Mouse (Mus musculus) CH12.LX (cell line): ENCODE data around the gene Slc32a1. TPM values are rescaled to one million over a fixed set of nuclear protein-coding genes. Genes with fewer than 3 reads are reported as not detected.

Experiments
- DNase-seq: peaks from one replicate; pipeline ENCODE4 v3.0.0-alpha.2; 2013; ENCODE audit errors: extremely low read depth
- H3K27ac ChIP-seq: 2 replicates; pipeline ENCODE4 v1.5.1; 2012; ENCODE audit warnings: low read depth, mild to moderate bottlenecking, control low read depth, moderate library complexity; ENCODE audit not compliant: insufficient read depth
- H3K27me3 ChIP-seq: replicated peaks from 2 replicates; pipeline ENCODE3; 2012; ENCODE audit warnings: inconsistent platforms
- H3K36me3 ChIP-seq, 2 experiments: replicated peaks in 1 of 2; 2 replicates each; pipeline versions ENCODE3 to v1.6.1; 2012; ENCODE audit warnings: inconsistent platforms in 1 of 2, low read length in 1 of 2, mild to moderate bottlenecking in 1 of 2, mixed read lengths in 1 of 2, moderate library complexity in 1 of 2; ENCODE audit not compliant: control insufficient read depth in 1 of 2, insufficient read depth in 1 of 2
- H3K4me1 ChIP-seq, 2 experiments: 2 replicates each; pipeline ENCODE4 v1.6.1; 2012; ENCODE audit warnings: inconsistent platforms in 1 of 2, moderate library complexity in 1 of 2; ENCODE audit not compliant: insufficient read depth in 2 of 2, control insufficient read depth in 1 of 2
- H3K4me2 ChIP-seq: 2 replicates; pipeline ENCODE4 v1.6.1; 2012; ENCODE audit warnings: low read depth, mild to moderate bottlenecking, control low read depth; ENCODE audit not compliant: poor library complexity, insufficient read depth, severe bottlenecking
- H3K4me3 ChIP-seq, 3 experiments: fragments of 150-350 bp in 1 of 3; sonication (generic) in 1 of 3; replicated peaks in 1 of 3; 2 replicates each; pipeline versions ENCODE3 to v1.5.1; 2011 to 2012; ENCODE audit warnings: low read depth in 2 of 3, low read length in 2 of 3, mild to moderate bottlenecking in 2 of 3, moderate library complexity in 2 of 3, control low read depth in 1 of 3, improper control_type of control experiment in 1 of 3, inconsistent platforms in 1 of 3, mixed read lengths in 1 of 3; ENCODE audit not compliant: poor library complexity in 1 of 3
- H3K79me2 ChIP-seq: replicated peaks from 2 replicates; pipeline ENCODE4 v1.6.1; 2012; ENCODE audit warnings: mild to moderate bottlenecking, moderate library complexity; ENCODE audit not compliant: control insufficient read depth, poor library complexity, insufficient read depth, severe bottlenecking; ENCODE audit errors: extremely low read depth
- H3K9ac ChIP-seq: 2 replicates; pipeline ENCODE4 v1.6.1; 2012; ENCODE audit warnings: low read depth, mild to moderate bottlenecking, control low read depth, moderate library complexity; ENCODE audit not compliant: insufficient read depth
- H3K9me3 ChIP-seq: replicated peaks from 2 replicates; pipeline ENCODE3; 2012; ENCODE audit warnings: low read length, inconsistent platforms, mixed read lengths
- CHD1 ChIP-seq: IDR thresholded peaks from 2 replicates; pipeline ENCODE4 v1.6.1; 2012; ENCODE audit warnings: low read depth, low read length, improper control_type of control experiment, inconsistent platforms
- ELF1 ChIP-seq: IDR thresholded peaks from 2 replicates; pipeline ENCODE4 v1.6.1; 2014; ENCODE audit warnings: low read depth, mild to moderate bottlenecking, inconsistent platforms, low read length, improper control_type of control experiment
- HCFC1 ChIP-seq: IDR thresholded peaks from 2 replicates; pipeline ENCODE4 v1.6.1; 2012; ENCODE audit warnings: low read depth, mild to moderate bottlenecking, inconsistent platforms, low read length, improper control_type of control experiment
- MXI1 ChIP-seq: IDR thresholded peaks from 2 replicates; pipeline ENCODE4 v1.6.1; 2011; ENCODE audit warnings: mild to moderate bottlenecking, low read depth, low read length, improper control_type of control experiment
- NELFE ChIP-seq: IDR thresholded peaks from 2 replicates; pipeline ENCODE4 v1.6.1; 2011; ENCODE audit warnings: low read depth, low read length, improper control_type of control experiment
- NRF1 ChIP-seq: IDR thresholded peaks from 2 replicates; pipeline ENCODE4 v1.6.1; 2014; ENCODE audit warnings: low read depth, mild to moderate bottlenecking, inconsistent platforms, low read length, improper control_type of control experiment, moderate library complexity
- POLR2A ChIP-seq: IDR thresholded peaks from 2 replicates; pipeline ENCODE4 v1.6.1; 2011; ENCODE audit warnings: low read depth, mild to moderate bottlenecking, improper control_type of control experiment, low read length
- SIN3A ChIP-seq: IDR thresholded peaks from 2 replicates; pipeline ENCODE4 v1.6.1; 2012; ENCODE audit warnings: low read length, improper control_type of control experiment, inconsistent platforms
- TBP ChIP-seq: conservative IDR thresholded peaks from 2 replicates; pipeline ENCODE4 v1.6.1; 2011; ENCODE audit warnings: low read depth, low read length, improper control_type of control experiment
- dilution Hi-C: fragments of 300-500 bp; cut with MboI; formaldehyde crosslinking; loops from 2 replicates; pipeline ENCODE4 v1.14.3; 2020; ENCODE audit warnings: low sequenced_read_pairs; ENCODE audit not compliant: extremely low pct_unique_long_range_greater_than_20kb, extremely low pct_ligation_motif_present
- in situ Hi-C: fragments of 300-500 bp; cut with MboI; formaldehyde crosslinking; loops from 3 replicates; pipeline ENCODE4 v1.14.3; 2019; ENCODE audit warnings: low sequenced_read_pairs, low pct_ligation_motif_present, low pct_unique_long_range_greater_than_20kb, mixed read lengths
- polyA plus RNA-seq: library from polyadenylated mRNA; unstranded; fragments of >175 nt; gene quantifications from 2 replicates; pipeline ENCODE4 v1.2.1, GENCODE M21; 2012; ENCODE audit warnings: low read depth; ENCODE audit not compliant: insufficient read length
- total RNA-seq, 2 experiments: library from RNA; depleted of rRNA; stranded (reverse); fragments of 300-350 nt in 1 of 2; fragments of >200 nt in 1 of 2; gene quantifications; 2 replicates each; pipeline ENCODE4 v1.2.3; 2012 to 2014

Gene Slc32a1
- total and polyA plus RNA-seq, 3 experiments = not detected

DNA sequence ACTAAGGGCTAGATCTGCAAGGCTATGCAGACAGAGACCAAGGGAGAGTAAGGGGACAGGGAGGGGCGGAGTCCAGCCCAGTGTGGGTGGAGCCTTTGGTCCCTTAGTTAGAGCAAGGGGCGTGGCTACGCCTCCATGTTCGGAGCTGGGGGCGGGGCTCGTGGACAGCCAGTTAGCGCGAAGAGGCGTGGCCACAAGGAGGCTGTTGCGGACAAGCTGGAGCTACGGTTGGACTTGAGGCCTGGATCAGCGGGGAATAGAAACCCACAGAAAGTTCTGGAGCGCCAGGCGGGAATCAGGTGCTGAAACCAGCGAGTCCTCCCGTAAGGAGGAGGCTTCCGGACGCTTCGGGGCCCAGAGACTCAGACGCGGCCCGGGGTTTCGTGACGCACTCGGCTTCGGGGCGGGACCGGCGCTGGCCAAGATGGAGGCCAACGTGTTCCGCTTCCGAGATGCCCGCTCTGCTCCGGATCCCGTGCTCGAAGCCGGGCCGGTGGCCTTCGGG is 14.2 kb downstream of the Slc32a1 start, which contains the start of gene Actr5:
Actr5 (plus strand) TSS at position 171 of the 505 bp plus-strand sequence.
- TF ChIP-seq ELF1 (peak; percentile 52), CHD1 (no peak), POLR2A (peak; percentile 82), TBP (peak; percentile 83), HCFC1 (peak; percentile 47), NRF1 (peak; percentile 9; the same call in 1 of the 2 replicates), MXI1 (no peak)
- Histone ChIP-seq H3K4me2 (peak within 1 kb of the TSS; percentile 46; the same call in 1 of the 2 replicates), H3K9ac (peak within 1 kb of the TSS; percentile 91), H3K4me1 (peaks cover 4 to 17% of the 10 kb centered on the region in 2 experiments), H3K36me3 (peaks cover 16 to 35% of the 10 kb centered on the region in 2 experiments), H3K79me2 (peaks cover 18% of the 10 kb centered on the region), H3K9me3 (no peaks in the 10 kb centered on the region), H3K4me3 (peak within 1 kb of the TSS; percentile 80 to 96 (median 84)), H3K27ac (peak within 1 kb of the TSS; percentile 43), H3K27me3 (peaks cover 17% of the 10 kb centered on the region)
- dilution Hi-C loops = no loop called here
- DNase-seq = peak; percentile 97
- in situ Hi-C loops = loop anchor here (5.0 to 25.0 kb wide), 3 partner anchors 77 to 262 kb away; no protein-coding TSS in a partner anchor

DNA sequence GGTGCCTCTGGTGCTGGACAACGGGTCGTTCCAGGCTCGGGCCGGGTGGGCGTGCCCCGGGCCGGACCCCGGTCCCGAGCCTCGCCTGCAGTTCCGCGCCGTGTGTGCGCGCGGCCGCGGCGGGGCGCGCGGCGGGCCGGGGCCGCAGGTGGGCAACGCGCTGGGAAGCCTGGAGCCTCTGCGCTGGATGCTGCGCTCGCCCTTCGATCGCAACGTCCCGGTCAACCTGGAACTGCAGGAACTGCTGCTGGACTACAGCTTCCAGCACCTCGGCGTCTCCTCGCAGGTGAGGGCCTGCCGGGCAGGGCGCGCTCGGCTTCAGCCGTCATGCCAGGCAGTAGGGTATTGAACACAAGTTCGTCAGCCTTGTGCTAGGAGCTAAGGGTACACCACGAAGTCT is 14.7 kb downstream of the Slc32a1 start:
- Histone ChIP-seq H3K27ac (peak overlapping the region; percentile 43), H3K79me2 (peaks cover 18% of the 10 kb centered on the region), H3K9ac (peak overlapping the region; percentile 91), H3K4me2 (peak overlapping the region; percentile 46; the same call in 1 of the 2 replicates), H3K36me3 (peaks cover 20 to 40% of the 10 kb centered on the region in 2 experiments), H3K4me1 (peaks cover 4 to 17% of the 10 kb centered on the region in 2 experiments), H3K4me3 (peak overlapping the region; percentile 80 to 96 (median 84)), H3K9me3 (no peaks in the 10 kb centered on the region), H3K27me3 (peaks cover 16% of the 10 kb centered on the region)
- TF ChIP-seq SIN3A (peak; percentile 52; the same call in 1 of the 2 replicates), CHD1 (no peak)
- dilution Hi-C loops (no loop called here), in situ Hi-C loops (loop anchor here (5.0 to 25.0 kb wide), 3 partner anchors 78 to 263 kb away; no protein-coding TSS in a partner anchor)
- DNase-seq = no peak

DNA sequence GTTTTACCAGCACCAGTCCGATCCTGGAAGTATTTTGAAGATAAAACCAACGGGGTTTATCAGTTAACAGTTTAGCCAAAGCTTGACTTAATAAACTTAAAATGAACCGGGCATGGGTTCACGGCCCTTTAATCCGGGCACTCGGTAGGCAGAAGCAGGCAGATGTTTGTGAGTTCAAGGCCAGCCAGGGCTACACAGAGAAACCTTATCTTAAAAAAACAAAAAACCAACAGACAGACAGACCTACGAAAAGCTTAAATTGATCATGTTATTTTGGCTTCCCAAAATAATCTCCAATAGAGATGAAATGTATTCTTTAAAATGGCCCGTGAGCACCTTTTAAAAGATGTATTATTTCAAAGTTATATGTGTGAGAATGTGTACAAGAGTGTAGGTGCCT is 15.1 kb downstream of the Slc32a1 start:
- dilution Hi-C loops = no loop called here

More for the DNA sequence above, 15.1 kb downstream of the Slc32a1 start:
- peaks cover 4 to 17% of the 10 kb centered on the region in 2 experiments for H3K4me1 ChIP-seq
- TF ChIP-seq SIN3A (peak; percentile 52; the same call in 1 of the 2 replicates), NELFE (no peak)
- H3K9me3 ChIP-seq = no peaks in the 10 kb centered on the region
- no peak overlapping the region for H3K27ac ChIP-seq
- H3K4me3 ChIP-seq = peak overlapping the region; percentile 80 to 96 (median 84)
- peaks cover 18% of the 10 kb centered on the region for H3K79me2 ChIP-seq
- H3K27me3 ChIP-seq = peaks cover 14% of the 10 kb centered on the region
- in situ Hi-C loops = loop anchor here (5.0 to 25.0 kb wide), 3 partner anchors 78 to 263 kb away; no protein-coding TSS in a partner anchor
- H3K36me3 ChIP-seq = peaks cover 24 to 44% of the 10 kb centered on the region in 2 experiments
- H3K9ac ChIP-seq = peak overlapping the region; percentile 91
- peak overlapping the region; percentile 46; the same call in 1 of the 2 replicates for H3K4me2 ChIP-seq
- DNase-seq = no peak
